Mouse (Mus musculus): ENCODE data around the gene Klk1.

- no peak for TF ChIP-seq MAFK (IDR thresholded peaks at IDR 0.05; ENCODE audit: insufficient read depth, low read depth, low read length)
- no peak for TF ChIP-seq CHD2 (IDR thresholded peaks at IDR 0.05; ENCODE audit: low read depth, low read length)
- TF ChIP-seq HCFC1 (IDR thresholded peaks at IDR 0.05; ENCODE audit: borderline replicate concordance, insufficient read depth, low read length), result no peak
- no peak for TF ChIP-seq ZNF384 (IDR thresholded peaks at IDR 0.05; ENCODE audit: low read depth, low read length)
- TF ChIP-seq ZC3H11A (IDR thresholded peaks at IDR 0.05; ENCODE audit: borderline replicate concordance, low read depth, low read length), result no peak
Observed at GRCm38 (mm10) chr7:44208307-44208706, 16.9 kb upstream of the Klk1 start.

All from ES-E14 (cell line).